Mouse (Mus musculus): ENCODE measurements around the gene Tspan7. TPM values are rescaled to one million over a fixed set of nuclear protein-coding genes. Genes with fewer than 3 reads are reported as not detected.

Tspan7 gene
- polyA plus RNA-seq, 1 experiment from 2014 or later, result 46.5 TPM

- no peak for DNase-seq (ENCODE audit: low spot score)
- WGBS, result 72% methylated on average over 3 of the region's 3 CpGs
- H3K36me3 ChIP-seq, result no peaks in the 10 kb centered on the region
- H3K27ac ChIP-seq, result no peak overlapping the region
- no peaks in the 10 kb centered on the region for H3K27me3 ChIP-seq (ENCODE audit: low read depth, poor library complexity, severe bottlenecking)
- H3K9me3 ChIP-seq (replicated peaks), result no peaks in the 10 kb centered on the region
- H3K4me1 ChIP-seq, result no peaks in the 10 kb centered on the region
- no peak overlapping the region for H3K4me3 ChIP-seq
These were observed 30.0 kb downstream of the Tspan7 start for GRCm38 (mm10) chrX:10514971-10515370.

DNA sequence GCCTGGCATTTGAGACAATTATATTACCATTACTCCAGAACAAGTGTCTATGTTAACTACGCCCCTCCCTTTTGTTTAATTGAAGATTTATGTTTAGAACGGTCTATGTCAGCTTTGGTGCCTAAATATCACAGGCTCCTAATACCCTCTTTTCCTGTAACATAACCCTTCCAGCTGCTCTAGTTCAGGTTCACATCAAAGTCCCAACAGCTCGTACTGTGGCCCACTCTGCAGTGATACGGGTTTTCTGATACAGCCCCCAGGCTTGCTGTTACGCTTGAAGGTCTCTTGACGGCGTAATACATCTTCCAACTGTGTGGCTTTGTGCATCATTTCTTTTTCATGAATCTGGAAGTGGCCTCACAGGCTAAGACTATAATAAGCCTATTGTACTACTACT lies 31.5 kb downstream of the Tspan7 start:
- Histone ChIP-seq H3K36me3 (no peaks in the 10 kb centered on the region), H3K4me1 (no peaks in the 10 kb centered on the region), H3K27ac (no peak overlapping the region), H3K4me3 (no peak overlapping the region), H3K27me3 (ENCODE audit: low read depth, poor library complexity, severe bottlenecking) (no peaks in the 10 kb centered on the region), H3K9me3 (replicated peaks) (no peaks in the 10 kb centered on the region)
- no peak for DNase-seq (ENCODE audit: low spot score)
- 71% methylated on average over 7 of the region's 7 CpGs for WGBS

DNA sequence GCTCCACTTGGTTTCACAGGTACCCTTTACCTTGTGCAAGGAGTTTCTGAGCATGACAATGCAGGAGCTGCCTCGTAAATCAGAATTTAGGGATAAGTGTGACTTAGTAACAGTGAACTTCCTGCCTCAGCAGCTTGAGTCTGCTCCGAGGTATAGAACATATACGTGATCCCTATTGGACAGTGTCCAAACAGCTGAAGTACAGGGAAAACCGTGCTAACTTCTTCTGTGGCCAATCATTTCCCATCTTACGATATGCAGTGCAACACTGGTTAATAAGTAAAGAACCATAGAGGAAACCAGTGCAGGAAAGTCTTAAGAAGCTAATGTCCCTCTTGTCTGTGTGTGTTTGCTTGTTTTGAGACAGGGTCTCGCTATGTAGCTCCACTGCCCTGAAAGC lies 32.0 kb downstream of the Tspan7 start:
- H3K27ac ChIP-seq, result no peak overlapping the region
- no peaks in the 10 kb centered on the region for H3K36me3 ChIP-seq
- H3K4me3 ChIP-seq, result no peak overlapping the region
- no peaks in the 10 kb centered on the region for H3K4me1 ChIP-seq
- 86% methylated on average over 6 of the region's 6 CpGs for WGBS
- no peaks in the 10 kb centered on the region for H3K27me3 ChIP-seq (ENCODE audit: low read depth, poor library complexity, severe bottlenecking)
- no peak for DNase-seq (ENCODE audit: low spot score)
- no peaks in the 10 kb centered on the region for H3K9me3 ChIP-seq (replicated peaks)

- Histone ChIP-seq H3K9me3 (replicated peaks) (no peaks in the 10 kb centered on the region), H3K27ac (no peak overlapping the region), H3K27me3 (ENCODE audit: low read depth, poor library complexity, severe bottlenecking) (no peaks in the 10 kb centered on the region), H3K36me3 (no peaks in the 10 kb centered on the region), H3K4me1 (no peaks in the 10 kb centered on the region), H3K4me3 (no peak overlapping the region)
- DNase-seq (ENCODE audit: low spot score), result no peak
- 86% methylated on average over 4 of the region's 4 CpGs for WGBS
These were observed 32.8 kb downstream of the Tspan7 start for GRCm38 (mm10) chrX:10517756-10518155.

- WGBS, result 64% methylated on average over 5 of the region's 5 CpGs
- Histone ChIP-seq H3K36me3 (no peaks in the 10 kb centered on the region), H3K4me1 (no peaks in the 10 kb centered on the region), H3K27ac (no peak overlapping the region), H3K4me3 (no peak overlapping the region), H3K27me3 (ENCODE audit: low read depth, poor library complexity, severe bottlenecking) (no peaks in the 10 kb centered on the region), H3K9me3 (replicated peaks) (no peaks in the 10 kb centered on the region)
- no peak for DNase-seq (ENCODE audit: low spot score)
These were observed 33.6 kb downstream of the Tspan7 start for GRCm38 (mm10) chrX:10518510-10518909.

DNA sequence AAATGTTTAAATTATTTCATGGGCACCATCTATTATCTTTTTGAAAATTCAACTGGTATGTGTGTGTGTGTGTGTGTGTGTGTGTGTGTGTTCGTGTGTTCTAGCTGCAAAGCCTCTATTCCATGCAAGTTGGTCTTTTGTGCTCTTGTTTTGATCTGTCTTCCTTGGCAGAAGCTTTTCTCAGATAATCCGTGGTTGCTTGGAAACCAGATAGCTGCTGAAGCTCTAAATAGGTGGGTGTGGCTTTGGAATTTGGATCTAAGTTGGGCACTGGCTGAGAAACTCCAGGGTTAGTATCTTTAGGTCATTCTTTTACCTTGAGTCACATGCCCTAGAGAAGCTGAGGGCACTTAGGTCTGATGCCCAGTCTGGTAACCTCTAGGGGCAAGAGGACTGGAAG lies 50.5 kb downstream of the Tspan7 start:
- Histone ChIP-seq H3K27ac (no peak overlapping the region), H3K9me3 (replicated peaks) (no peaks in the 10 kb centered on the region), H3K4me3 (no peak overlapping the region), H3K36me3 (no peaks in the 10 kb centered on the region), H3K27me3 (ENCODE audit: low read depth, poor library complexity, severe bottlenecking) (0 out of 2 replicates have a peak, but pooled peaks cover 4% of the 10 kb centered on the region), H3K4me1 (no peaks in the 10 kb centered on the region)
- DNase-seq (ENCODE audit: low spot score), result no peak
- WGBS, result 23% methylated on average over 2 of the region's 2 CpGs

GRCm38 (mm10) chrX:10539009-10539408 lies 54.1 kb downstream of the Tspan7 start:
- WGBS, result 89% methylated on average over 2 of the region's 2 CpGs
- Histone ChIP-seq H3K4me1 (no peaks in the 10 kb centered on the region), H3K36me3 (no peaks in the 10 kb centered on the region), H3K27me3 (ENCODE audit: low read depth, poor library complexity, severe bottlenecking) (0 out of 2 replicates have a peak, but pooled peaks cover 4% of the 10 kb centered on the region), H3K9me3 (replicated peaks) (no peaks in the 10 kb centered on the region), H3K27ac (no peak overlapping the region), H3K4me3 (no peak overlapping the region)
- no peak for DNase-seq (ENCODE audit: low spot score)

DNA sequence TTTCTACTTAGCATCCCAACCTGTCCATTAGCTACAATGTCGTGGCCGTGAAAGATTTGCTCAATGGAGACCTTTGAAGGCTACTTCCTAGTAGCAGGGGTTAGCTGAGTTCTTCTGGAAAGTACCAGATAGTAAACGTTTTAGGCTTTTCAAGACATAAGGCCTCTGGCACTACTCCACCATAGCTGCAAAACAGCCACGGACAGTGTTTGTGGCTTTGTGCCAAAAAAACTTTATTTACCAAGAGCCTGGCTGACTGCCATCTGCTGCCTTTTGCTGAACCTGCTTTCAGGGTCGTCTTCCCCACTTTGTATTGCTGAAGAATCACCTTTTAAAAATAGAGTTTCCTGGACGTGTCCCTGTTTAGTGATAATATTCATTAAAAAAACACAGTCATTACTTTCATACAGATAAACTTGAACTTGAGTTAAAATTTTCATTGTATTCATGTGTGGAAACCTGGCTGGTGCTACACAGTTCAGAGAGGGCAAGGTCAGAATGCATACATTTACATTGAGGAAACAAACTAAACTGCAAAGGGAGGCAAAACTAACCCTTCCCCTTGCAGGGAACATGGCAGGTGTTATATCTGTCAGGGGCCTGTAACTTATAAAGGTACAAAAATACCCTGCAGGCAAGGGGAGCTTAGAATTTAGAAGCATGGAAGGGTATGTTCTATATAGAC lies 54.7 kb downstream of the Tspan7 start:
- H3K4me3 ChIP-seq, result no peak overlapping the region
- H3K36me3 ChIP-seq, result no peaks in the 10 kb centered on the region
- H3K9me3 ChIP-seq (replicated peaks), result no peaks in the 10 kb centered on the region
- H3K27me3 ChIP-seq (ENCODE audit: low read depth, poor library complexity, severe bottlenecking), result 0 out of 2 replicates have a peak, but pooled peaks cover 4% of the 10 kb centered on the region
- no peaks in the 10 kb centered on the region for H3K4me1 ChIP-seq
- DNase-seq (ENCODE audit: low spot score), result no peak
- H3K27ac ChIP-seq, result no peak overlapping the region
- 87% methylated on average over 6 of the region's 6 CpGs for WGBS

- Histone ChIP-seq H3K4me3 (no peak overlapping the region), H3K36me3 (no peaks in the 10 kb centered on the region), H3K27ac (no peak overlapping the region), H3K9me3 (replicated peaks) (no peaks in the 10 kb centered on the region), H3K27me3 (ENCODE audit: low read depth, poor library complexity, severe bottlenecking) (no peaks in the 10 kb centered on the region), H3K4me1 (no peaks in the 10 kb centered on the region)
- WGBS, result 92% methylated on average over 3 of the region's 3 CpGs
- no peak for DNase-seq (ENCODE audit: low spot score)
These were observed 61.9 kb downstream of the Tspan7 start for GRCm38 (mm10) chrX:10546840-10547239.

DNA sequence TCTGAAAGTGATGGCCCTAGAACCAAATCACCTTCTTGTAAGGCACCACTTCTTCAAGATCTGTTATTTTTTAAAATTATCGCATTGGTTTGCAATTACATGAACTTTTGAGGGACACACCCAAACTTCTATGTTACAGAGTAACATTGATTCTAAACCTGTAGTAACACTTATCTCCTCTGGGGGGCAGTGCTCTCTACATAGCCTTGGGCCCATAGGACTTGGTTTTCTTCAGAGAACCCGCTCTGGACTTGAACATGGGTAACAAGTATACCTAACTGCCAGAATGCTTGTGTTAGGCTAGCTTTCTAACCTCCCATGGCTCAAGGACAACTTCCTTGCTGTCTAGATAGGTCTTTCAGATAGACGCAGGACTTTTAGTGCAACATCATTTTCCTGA lies 64.8 kb downstream of the Tspan7 start:
- WGBS, result 78% methylated on average over 3 of the region's 3 CpGs
- DNase-seq (ENCODE audit: low spot score), result no peak
- H3K27ac ChIP-seq, result no peak overlapping the region
- H3K36me3 ChIP-seq, result no peaks in the 10 kb centered on the region
- H3K4me1 ChIP-seq, result no peaks in the 10 kb centered on the region
- H3K9me3 ChIP-seq (replicated peaks), result no peaks in the 10 kb centered on the region
- no peaks in the 10 kb centered on the region for H3K27me3 ChIP-seq (ENCODE audit: low read depth, poor library complexity, severe bottlenecking)
- H3K4me3 ChIP-seq, result no peak overlapping the region

- H3K9me3 ChIP-seq (replicated peaks), result no peaks in the 10 kb centered on the region
- H3K4me3 ChIP-seq, result no peak overlapping the region
- no peaks in the 10 kb centered on the region for H3K36me3 ChIP-seq
- peaks cover 5% of the 10 kb centered on the region; the same call in 1 of the 2 replicates for H3K27me3 ChIP-seq (ENCODE audit: low read depth, poor library complexity, severe bottlenecking)
- DNase-seq (ENCODE audit: low spot score), result no peak
- H3K27ac ChIP-seq, result no peak overlapping the region
- 84% methylated on average over 3 of the region's 3 CpGs for WGBS
- no peaks in the 10 kb centered on the region for H3K4me1 ChIP-seq
These were observed 71.9 kb downstream of the Tspan7 start for GRCm38 (mm10) chrX:10556899-10557298.

GRCm38 (mm10) chrX:10557596-10557995 lies 72.6 kb downstream of the Tspan7 start:
- WGBS, result 84% methylated on average over 5 of the region's 5 CpGs
- Histone ChIP-seq H3K36me3 (no peaks in the 10 kb centered on the region), H3K27ac (no peak overlapping the region), H3K9me3 (replicated peaks) (no peaks in the 10 kb centered on the region), H3K4me3 (no peak overlapping the region), H3K4me1 (no peaks in the 10 kb centered on the region), H3K27me3 (ENCODE audit: low read depth, poor library complexity, severe bottlenecking) (peaks cover 5% of the 10 kb centered on the region; the same call in 1 of the 2 replicates)
- DNase-seq (ENCODE audit: low spot score), result no peak

DNA sequence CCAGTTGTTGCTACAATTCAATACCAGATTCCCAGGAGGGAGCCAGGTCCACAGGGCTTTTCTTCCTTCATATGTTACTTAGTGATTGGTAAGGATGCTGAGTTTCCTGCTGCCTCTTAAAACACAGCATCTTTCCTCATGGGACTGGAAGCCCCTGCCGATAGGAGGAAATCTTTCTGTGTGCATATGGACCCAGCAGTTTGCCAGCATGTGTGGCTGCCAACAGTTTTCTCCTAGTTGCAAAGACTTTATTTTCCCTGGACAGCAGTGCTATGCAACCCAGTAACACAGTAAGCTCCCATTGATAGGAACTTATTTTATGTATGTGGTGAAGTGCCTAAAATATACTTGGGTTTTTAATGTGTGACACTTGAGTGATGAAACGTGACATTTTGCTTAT lies 73.7 kb downstream of the Tspan7 start:
- Histone ChIP-seq H3K27me3 (ENCODE audit: low read depth, poor library complexity, severe bottlenecking) (peaks cover 5% of the 10 kb centered on the region; the same call in 1 of the 2 replicates), H3K36me3 (no peaks in the 10 kb centered on the region), H3K9me3 (replicated peaks) (no peaks in the 10 kb centered on the region), H3K27ac (no peak overlapping the region), H3K4me3 (no peak overlapping the region), H3K4me1 (no peaks in the 10 kb centered on the region)
- 82% methylated on average over 2 of the region's 2 CpGs for WGBS
- no peak for DNase-seq (ENCODE audit: low spot score)

DNA sequence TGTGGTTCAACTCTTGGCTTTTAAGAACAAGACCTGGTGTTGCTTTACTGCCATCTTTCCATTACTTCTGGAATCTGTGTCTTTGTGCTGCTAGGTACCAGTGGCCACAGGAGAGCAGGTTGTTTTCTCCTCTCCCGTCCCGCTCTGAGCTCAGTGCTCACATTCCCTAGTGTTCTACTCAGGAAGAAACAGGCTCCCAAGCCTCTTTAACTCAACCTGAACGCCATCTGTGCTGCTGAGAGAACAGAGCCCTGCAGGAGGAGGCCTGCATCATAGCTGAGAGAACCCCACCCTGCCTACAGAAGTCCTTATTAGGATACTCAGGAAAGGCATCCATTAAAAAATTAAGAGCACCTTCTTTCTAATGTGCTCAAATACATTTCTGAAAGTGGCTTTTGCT lies 80.9 kb downstream of the Tspan7 start:
- no peaks in the 10 kb centered on the region for H3K9me3 ChIP-seq (replicated peaks)
- WGBS, result 87% methylated on average over 3 of the region's 3 CpGs
- no peaks in the 10 kb centered on the region for H3K36me3 ChIP-seq
- no peaks in the 10 kb centered on the region for H3K4me1 ChIP-seq
- 0 out of 2 replicates have a peak, but pooled peaks cover 4% of the 10 kb centered on the region for H3K27me3 ChIP-seq (ENCODE audit: low read depth, poor library complexity, severe bottlenecking)
- no peak overlapping the region for H3K27ac ChIP-seq
- no peak overlapping the region for H3K4me3 ChIP-seq
- DNase-seq (ENCODE audit: low spot score), result no peak

All from limb, embryonic 10.5 days (tissue).